ENCODE assay signal across 8 mouse cellular contexts in the genomic region with DNA sequence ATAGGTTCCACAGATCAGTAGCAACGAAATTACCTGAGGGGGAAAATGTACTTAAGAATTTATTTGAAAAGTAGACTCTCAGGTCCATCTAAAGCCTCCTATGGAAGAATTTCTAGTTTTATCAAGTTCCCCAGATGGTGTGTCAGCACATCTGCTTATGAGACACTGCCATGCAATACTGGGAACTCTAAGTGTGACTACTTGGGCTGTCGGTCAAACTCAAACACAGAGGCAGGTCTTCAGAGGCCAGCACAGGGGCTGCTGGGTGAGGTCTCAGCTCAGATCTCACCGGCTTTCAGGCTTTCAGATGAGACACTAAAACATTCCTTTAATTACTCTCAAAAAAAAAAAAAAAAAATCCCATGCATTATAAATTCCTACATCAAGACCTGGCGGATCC.
DNase-seq lines count a peak whose midpoint lies in the region; ATAC-seq lines count a peak whose summit lies in the region.
"Had no signal": no experiment of that assay in that cellular context is flagged by ENCODE, and none has a peak within 500 bp of the region (broad histone marks: within the 10 kb centered on the region; RNA-seq: fewer than 3 reads in every experiment).

No protein-coding gene starts in this region.

- H3K9ac ChIP-seq in lung, embryonic 16.5 days (ENCODE audit: low read length): no peak overlapping the region
- H3K9ac ChIP-seq in embryonic facial prominence, embryonic 14.5 days (ENCODE audit: low read depth, low read length): no peak overlapping the region
- H3K9ac ChIP-seq in intestine, embryonic 16.5 days (ENCODE audit: low read depth, low read length): no peak overlapping the region

- peak overlapping the region; percentile 40; the same call in 1 of the 2 replicates for H3K4me2 ChIP-seq in lung, embryonic 16.5 days (ENCODE audit: low read depth, low read length)
- H3K4me2 ChIP-seq in embryonic facial prominence, embryonic 14.5 days (ENCODE audit: low read depth, low read length): peak overlapping the region; percentile 47
- H3K4me2 ChIP-seq in intestine, embryonic 16.5 days (ENCODE audit: low read depth, low read length): no peak overlapping the region

- H3K36me3 ChIP-seq in lung, embryonic 16.5 days (ENCODE audit: control insufficient read depth, insufficient read depth, low read length): no peaks in the 10 kb centered on the region
- no peaks in the 10 kb centered on the region for H3K36me3 ChIP-seq in embryonic facial prominence, embryonic 14.5 days (ENCODE audit: control insufficient read depth, insufficient read depth, low read length)
- no peaks in the 10 kb centered on the region for H3K36me3 ChIP-seq in intestine, embryonic 16.5 days (ENCODE audit: control insufficient read depth, insufficient read depth, low read length)

- peaks cover 8% of the 10 kb centered on the region; the same call in 1 of the 2 replicates for H3K4me1 ChIP-seq in lung, embryonic 16.5 days (replicated peaks; ENCODE audit: control insufficient read depth, insufficient read depth, low read length)
- H3K4me1 ChIP-seq in embryonic facial prominence, embryonic 14.5 days (ENCODE audit: control insufficient read depth, insufficient read depth, low read length): 0 out of 2 replicates have a peak, but pooled peaks cover 6% of the 10 kb centered on the region
- H3K4me1 ChIP-seq in intestine, embryonic 16.5 days (ENCODE audit: control insufficient read depth, insufficient read depth, low read length): peaks cover 8% of the 10 kb centered on the region

- H3K9me3 ChIP-seq in lung, embryonic 16.5 days (ENCODE audit: control insufficient read depth, low read length): no peaks in the 10 kb centered on the region
- no peaks in the 10 kb centered on the region for H3K9me3 ChIP-seq in embryonic facial prominence, embryonic 14.5 days (ENCODE audit: control insufficient read depth, low read length)
- no peaks in the 10 kb centered on the region for H3K9me3 ChIP-seq in intestine, embryonic 16.5 days (ENCODE audit: control insufficient read depth, low read length)

- H3K4me3 ChIP-seq in lung, embryonic 16.5 days (ENCODE audit: low read length): no peak overlapping the region
- no peak overlapping the region for H3K4me3 ChIP-seq in embryonic facial prominence, embryonic 14.5 days (ENCODE audit: low read depth, low read length)
- H3K4me3 ChIP-seq in intestine, embryonic 16.5 days (ENCODE audit: low read length): no peak overlapping the region

- peak overlapping the region; percentile 57; the same call in 1 of the 2 replicates for H3K27ac ChIP-seq in lung, embryonic 16.5 days (ENCODE audit: low read length)
- H3K27ac ChIP-seq in embryonic facial prominence, embryonic 14.5 days (replicated peaks; ENCODE audit: low read depth, low read length): no peak overlapping the region
- peak overlapping the region; percentile 80 for H3K27ac ChIP-seq in intestine, embryonic 16.5 days (ENCODE audit: low read length)

- ATAC-seq in lung, embryonic 16.5 days (ENCODE audit: low read depth): no peak
- no peak for ATAC-seq in embryonic facial prominence, embryonic 14.5 days (ENCODE audit: low read depth)
- peak; percentile 34; the same call in 1 of the 2 replicates for ATAC-seq in intestine, embryonic 16.5 days

- peaks cover 25% of the 10 kb centered on the region for H3K27me3 ChIP-seq in lung, embryonic 16.5 days (ENCODE audit: control insufficient read depth, insufficient read depth, low read depth, low read length)
- peaks cover 23% of the 10 kb centered on the region for H3K27me3 ChIP-seq in embryonic facial prominence, embryonic 14.5 days (replicated peaks; ENCODE audit: control insufficient read depth, insufficient read depth, low read length)
- H3K27me3 ChIP-seq in intestine, embryonic 16.5 days (replicated peaks; ENCODE audit: control insufficient read depth, insufficient read depth, low read length): peaks cover 3% of the 10 kb centered on the region; the same call in 1 of the 2 replicates

- no peak for DNase-seq in lung, postnatal 36 days
- no peak for DNase-seq in embryonic facial prominence, embryonic 14.5 days (ENCODE audit: low spot score)
- DNase-seq in naive thymus-derived CD4-positive, alpha-beta T cell, adult 2 months (ENCODE audit: low read depth): peak; percentile 21
- DNase-seq in spleen, postnatal 36 days (ENCODE audit: low spot score in 2 of 2): no peak
- DNase-seq in T-cell, adult 2 months (ENCODE audit: low spot score): no peak
- DNase-seq: cerebellum, adult 18-20 months had no signal

- 63% methylated on average over 4 of the region's 4 CpGs for WGBS in lung, embryonic 16.5 days
- 63% methylated on average over 4 of the region's 4 CpGs for WGBS in embryonic facial prominence, embryonic 14.5 days
- 68% methylated on average over 4 of the region's 4 CpGs for WGBS in intestine, embryonic 16.5 days
